Mouse (Mus musculus) CD8-positive naive resting alpha-beta T cell, adult 2 months (primary cell): ENCODE measurements around the gene Chml.

Source experiments
- DNase-seq, 2 experiments: peaks; one replicate each; pipeline ENCODE4 v3.0.0; 2022; ENCODE audit warnings: low read depth in 2 of 2, low spot score in 2 of 2

The Chml gene

GRCm38 (mm10) chr1:175659900-175660299, 32.8 kb downstream of the Chml start:
- no peak for DNase-seq

DNA sequence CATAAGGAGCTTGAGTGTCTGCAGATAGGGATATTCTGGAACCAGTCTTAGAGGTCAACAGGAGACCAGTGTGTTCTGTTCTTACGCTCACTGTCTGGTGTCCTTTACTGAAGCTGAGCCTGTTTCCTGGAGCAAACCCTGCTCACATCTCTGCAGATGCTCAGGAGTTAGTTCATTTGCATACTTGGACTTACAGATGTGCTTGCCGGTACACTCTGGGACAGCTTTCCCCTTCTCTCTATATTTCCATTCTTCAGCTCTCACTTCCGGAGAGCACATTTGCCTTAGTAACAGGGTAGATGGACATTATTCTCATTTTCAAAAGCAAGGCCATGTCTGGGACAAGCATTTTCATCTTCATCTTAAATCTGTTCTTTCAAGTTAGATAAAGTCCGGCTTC, 44.1 kb downstream of the Chml start:
- no peak for DNase-seq

GRCm38 (mm10) chr1:175646952-175647351, 45.7 kb downstream of the Chml start:
- no peak for DNase-seq

DNA sequence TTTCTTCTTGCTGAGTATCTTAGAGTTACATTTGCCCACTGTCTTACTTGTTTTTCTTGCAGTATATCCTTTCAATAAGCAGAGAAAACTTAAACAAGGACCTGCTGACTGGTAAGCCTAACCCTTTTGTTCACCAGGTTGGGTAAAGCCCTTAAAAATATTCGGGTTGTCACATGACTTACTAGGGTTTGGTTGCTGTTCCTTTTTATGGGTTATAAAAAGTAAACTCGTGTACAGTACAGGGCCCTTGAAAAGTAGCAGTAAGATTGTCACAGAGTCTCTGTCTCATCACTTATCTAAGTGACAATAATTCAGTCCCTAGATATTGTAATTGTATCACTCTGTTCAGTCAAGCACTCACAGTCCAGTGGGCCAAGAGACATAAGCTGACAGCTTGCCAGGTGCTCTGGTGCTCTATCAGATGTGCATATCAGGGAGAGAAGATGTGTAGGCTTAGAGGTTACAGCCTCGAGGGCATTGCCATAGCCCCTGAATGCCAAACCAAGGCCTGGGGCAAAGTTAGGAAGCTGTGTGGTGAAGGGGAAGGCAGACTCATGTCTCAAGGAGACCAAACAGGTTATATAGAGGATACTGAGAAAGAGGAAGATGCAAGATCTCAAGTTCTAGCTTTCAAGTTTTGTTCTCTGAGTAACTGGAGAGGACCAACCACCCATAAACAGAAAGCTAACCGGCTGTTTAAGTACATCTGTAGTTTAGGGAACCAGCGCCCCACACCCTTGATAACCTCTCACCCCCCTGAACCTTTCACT, 49.0 kb downstream of the Chml start:
- DNase-seq, result no peak

GRCm38 (mm10) chr1:175640435-175641150, 52.1 kb downstream of the Chml start:
- DNase-seq, result no peak

DNA sequence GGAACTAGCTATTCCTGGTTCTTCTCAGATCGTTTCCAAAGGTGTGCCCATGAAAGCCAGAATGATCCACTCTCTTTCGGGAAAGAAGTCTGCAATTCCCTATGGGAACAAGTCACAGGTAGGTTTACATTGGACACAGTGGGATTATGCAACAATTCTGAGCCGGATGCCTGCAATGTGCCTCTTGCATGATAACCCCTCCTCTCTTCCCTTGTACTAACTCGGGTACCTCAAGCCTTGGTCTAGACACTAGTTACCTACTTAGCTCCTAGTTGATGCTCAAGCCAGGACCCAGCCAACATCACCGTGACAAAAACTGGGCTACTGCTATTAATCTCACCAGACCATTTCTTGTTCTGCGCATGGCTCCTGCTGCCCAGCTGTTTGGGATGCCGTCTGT, 53.6 kb downstream of the Chml start:
- no peak for DNase-seq

DNA sequence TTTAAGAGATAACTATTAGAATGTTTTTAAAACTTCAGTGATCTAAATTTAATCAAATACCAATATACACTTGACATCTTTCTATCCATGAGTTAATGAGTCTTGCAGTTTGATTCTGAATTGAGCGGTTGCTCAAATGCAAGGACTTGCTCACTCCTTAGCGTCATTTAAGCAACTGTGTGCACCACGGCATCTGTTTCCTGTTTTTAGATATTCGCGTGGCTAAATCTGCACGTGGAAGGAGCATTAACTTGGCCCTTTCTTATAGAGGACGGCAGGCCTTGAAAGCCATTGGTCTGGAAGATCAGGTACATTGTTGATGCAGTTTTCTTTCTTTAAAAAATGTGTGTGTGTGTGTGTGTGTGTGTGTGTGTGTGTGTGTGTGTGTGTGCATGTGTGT, 55.0 kb downstream of the Chml start:
- DNase-seq, result no peak

- DNase-seq, result no peak
These were observed 60.2 kb downstream of the Chml start for GRCm38 (mm10) chr1:175632470-175632869.
